Mouse (Mus musculus): ENCODE data around the gene Plcd4.

Plcd4 gene

DNA sequence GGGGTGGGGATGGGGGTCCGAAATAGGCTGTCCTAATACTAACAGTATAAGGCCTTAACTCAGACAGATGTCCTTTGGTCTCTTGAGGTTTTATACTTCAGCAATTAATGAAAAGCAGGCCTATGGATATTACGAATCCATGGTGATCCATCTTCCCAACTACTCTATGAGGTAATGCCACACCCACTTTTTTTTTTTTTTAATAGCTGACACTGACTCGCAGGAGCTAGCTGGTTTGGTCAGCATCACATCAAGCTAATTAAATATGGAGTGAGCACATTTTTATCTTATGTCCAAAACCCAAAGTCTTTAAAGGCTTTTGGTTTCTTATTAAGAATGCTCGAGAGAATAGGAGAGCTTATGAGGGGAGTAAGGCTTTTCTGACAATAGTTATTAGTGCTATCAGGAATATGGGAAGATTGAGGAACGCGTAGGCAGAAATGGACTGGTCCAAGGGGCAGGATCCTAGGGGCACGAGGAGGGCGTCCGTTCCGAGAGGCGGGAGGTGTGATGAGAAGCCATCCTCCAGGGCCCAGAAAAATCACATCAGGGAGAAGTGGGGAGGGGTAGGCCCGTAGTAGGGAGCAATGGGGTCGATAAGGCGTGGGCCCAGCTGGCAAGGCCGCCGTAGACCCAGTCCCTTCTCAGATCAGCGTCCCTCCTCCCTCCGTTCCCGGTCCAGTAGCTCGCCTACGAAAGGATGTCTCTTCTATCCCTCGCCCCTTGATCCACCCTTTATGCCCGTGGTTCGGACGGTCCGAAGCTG is 58.0 kb downstream of the Plcd4 start:
- no peak for DNase-seq (ENCODE audit: low spot score in 2 of 2)

DNA sequence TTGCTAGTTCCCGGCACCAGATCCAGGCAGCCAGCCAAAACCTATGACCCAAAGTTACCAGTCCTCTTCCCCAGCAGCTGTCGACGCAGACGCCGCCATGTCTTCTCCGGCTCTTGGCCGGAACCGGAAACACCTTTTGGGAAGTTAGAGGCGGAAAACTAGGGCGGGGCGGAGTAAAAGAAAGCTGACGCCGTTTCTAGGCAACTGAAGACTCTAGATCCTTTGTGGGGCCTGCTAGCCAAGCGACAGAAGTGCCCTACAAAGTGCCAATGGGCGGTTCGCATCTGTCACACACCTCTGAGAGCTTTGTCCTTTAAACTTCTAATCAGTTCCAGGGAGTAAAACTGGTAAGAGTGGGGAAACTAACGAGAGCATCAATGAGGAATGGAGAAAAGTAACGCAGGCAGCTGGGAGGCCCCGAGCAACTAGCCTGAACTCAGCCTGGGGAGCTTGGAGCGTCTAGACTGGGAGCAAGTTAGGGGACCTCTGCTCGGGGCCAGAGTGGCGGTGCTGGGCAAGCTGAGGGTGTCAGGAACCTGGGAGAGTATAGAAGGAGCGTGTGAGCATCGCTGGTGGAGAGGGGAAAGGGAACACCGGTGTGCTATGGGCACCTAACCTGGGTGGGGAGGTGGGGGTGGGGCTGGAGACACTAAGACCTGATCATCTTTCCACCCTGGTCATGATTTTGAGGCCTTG is 58.7 kb downstream of the Plcd4 start, which contains the start of the genes Rnf25 and Stk36:
Gene Rnf25, minus strand, starts transcription at position 131 of the 696 bp plus-strand sequence.
Gene Stk36, plus strand, starts transcription at position 179 of the 696 bp plus-strand sequence.
- peak; percentile 62 to 81 for DNase-seq (ENCODE audit: low spot score in 2 of 2)
